Mouse (Mus musculus): ENCODE results near the gene Anks1.

Anks1 gene

DNA sequence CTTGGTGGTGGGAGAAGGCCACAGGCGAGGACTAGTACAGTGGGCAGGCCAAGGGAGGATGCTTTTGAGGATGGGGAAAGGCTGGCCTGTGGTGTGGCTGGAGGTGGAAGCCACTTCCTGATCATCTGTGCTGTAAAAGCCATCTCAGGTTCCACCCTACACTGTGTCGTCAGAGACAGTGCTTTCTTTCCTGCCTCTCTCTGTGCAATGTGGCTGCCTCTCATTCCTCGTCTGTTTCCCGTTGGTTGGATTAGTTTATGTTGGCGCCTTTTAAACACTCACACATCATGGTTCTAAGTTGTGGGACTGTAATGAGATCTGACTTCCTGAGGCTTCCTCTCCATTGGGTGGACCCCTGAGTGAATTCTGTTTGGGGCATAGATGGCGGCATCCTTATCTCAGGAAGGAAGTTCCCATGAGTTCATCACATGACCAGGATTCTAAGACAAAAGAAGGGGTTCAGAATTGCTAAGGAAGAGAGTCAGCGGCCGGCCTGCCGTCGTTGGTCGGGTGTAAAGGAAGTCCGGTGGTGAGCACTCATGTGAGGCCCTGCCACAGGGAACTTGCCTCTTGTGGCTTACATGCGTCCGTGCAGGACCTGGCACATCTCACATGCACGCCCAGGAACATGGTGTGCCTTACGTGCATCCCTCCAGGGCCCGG lies 106.1 kb downstream of the Anks1 start:
- TF ChIP-seq GATA4 (IDR thresholded peaks at IDR 0.05; ENCODE audit: insufficient replicate concordance, low read length) = peak; percentile 89; the same call in 1 of the 2 replicates

- TF ChIP-seq GATA4 (IDR thresholded peaks at IDR 0.05; ENCODE audit: insufficient replicate concordance, low read length) = no peak; the same call in 1 of the 2 replicates
Observed at GRCm38 (mm10) chr17:28016056-28016797, 107.1 kb downstream of the Anks1 start.

- no peak for TF ChIP-seq GATA4 (IDR thresholded peaks at IDR 0.05; ENCODE audit: insufficient replicate concordance, low read length)
Observed at GRCm38 (mm10) chr17:28018344-28018743, 109.2 kb downstream of the Anks1 start.

- no peak for TF ChIP-seq GATA4 (IDR thresholded peaks at IDR 0.05; ENCODE audit: insufficient replicate concordance, low read length)
Observed at GRCm38 (mm10) chr17:28018776-28019175, 109.7 kb downstream of the Anks1 start.

DNA sequence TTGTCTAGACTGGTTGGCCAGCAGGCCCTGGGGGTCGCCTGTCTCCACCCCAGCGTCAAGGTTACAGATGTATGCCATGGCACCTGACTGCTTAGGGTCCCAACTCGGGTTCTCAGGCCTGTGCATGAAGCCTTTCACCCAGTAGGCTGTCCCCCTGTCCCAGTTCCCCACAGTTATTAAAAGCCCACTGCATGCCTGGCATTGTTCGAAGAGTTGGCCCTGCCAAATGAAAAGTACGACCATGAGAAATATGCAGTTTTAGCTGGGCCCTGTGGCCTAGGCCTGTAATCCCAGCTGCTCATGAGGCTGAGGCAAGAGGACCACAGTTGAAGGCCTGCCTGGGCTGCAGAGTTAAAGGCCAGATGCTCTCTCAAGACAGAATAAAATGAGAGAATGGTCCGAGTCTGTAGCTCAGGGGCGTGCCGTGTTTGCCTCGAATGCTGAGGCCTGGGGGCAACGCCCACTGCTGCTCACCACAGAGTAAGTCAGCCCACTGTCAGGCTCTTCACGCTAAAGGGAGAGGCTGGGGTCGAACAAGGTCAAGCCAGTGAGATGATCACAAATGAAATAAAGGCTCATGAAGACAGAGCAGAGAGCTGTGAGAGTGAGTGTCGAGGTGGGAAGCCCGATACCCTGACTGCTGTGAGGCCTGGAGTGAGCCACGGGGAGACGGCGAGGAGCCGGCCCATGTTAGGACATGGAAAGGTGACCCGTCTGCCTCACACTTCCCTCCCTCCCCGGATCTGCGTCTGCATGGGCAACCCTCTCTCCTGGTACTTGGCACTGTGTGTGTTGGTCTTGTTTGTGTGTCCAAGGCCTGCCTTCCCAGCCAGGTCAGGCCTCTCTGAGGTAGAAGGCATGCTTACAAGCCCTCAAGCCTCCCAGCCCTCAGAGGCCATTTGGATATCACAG lies 110.9 kb downstream of the Anks1 start:
- no peak for TF ChIP-seq GATA4 (IDR thresholded peaks at IDR 0.05; ENCODE audit: insufficient replicate concordance, low read length)

DNA sequence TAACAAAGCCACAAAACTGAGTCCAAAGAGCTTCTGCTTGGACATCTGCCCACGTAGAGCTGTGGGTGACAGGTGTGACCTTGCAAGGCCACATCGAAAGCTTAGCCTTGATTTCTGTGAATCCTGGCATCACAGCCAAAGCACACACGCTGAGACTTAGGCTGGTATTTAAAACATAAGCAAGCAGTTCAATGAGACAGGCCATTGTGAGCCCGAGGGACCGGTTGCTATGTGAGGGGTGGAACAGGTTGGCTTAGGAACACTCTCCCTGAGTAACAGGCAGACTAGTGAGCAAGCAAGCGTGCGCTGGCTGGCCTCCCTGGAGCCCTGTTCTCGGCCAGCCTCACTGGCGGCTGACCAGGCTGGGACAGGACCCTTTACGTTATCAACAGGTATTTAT lies 112.8 kb downstream of the Anks1 start:
- no peak for TF ChIP-seq GATA4 (IDR thresholded peaks at IDR 0.05; ENCODE audit: insufficient replicate concordance, low read length)

DNA sequence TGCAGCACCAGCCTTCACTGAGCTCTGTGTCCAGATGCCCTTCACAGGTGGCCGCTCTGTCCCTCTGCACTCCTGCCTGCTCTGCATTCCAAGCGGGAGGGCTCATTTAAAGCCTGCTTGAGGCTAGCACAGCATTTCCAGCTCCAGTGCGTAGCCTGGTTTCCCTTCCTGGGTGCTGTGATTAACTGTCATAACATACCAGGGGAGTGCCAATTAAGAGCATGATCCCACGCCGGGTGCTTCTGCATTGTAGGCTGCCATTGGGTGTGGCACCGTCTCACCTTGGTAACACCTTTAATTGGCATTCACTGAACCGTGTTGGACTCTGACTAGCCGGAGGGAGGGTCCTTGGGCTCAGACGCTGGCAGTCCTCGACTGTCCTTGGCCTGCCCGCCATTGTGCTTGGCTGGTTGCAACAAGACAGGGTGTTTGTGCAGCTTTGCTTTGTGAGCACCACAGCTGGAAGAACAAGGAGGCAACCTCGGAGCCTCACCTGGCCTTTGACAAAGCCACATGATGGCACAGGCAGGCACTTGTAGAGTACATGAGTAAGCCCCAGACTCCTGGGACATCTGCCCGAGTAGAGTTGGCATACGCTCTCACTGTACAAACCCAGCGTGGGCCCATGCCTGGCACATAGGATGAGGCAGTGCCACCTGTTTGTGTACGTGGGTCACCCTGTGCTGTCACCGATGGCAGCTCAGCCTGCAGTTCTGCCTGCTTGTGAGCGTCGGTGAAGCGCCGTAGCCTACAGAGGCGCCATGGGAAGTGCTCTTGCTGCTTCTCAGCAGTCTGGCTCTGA lies 113.9 kb downstream of the Anks1 start:
- no peak for TF ChIP-seq GATA4 (IDR thresholded peaks at IDR 0.05; ENCODE audit: insufficient replicate concordance, low read length)

DNA sequence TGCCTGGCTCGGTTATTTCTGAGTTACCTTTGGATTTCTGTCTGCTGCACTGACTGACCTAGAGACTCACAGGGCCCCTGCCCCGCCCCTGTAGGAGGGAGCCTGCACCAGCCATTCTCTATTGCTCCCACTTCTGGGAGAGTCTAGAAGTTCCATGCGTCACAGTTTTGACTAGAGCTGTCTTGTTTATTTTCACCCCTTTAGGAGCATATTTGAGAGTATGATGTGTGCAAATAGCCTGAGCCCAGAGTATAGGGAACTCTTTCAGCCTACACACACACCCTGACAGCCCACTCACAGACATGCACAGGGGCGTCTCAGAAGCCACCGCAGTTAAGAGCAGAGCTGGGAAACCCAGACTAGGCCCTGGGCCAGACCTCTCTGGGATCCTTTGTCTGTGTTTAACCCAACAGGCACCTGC lies 116.4 kb downstream of the Anks1 start:
- TF ChIP-seq GATA4 (IDR thresholded peaks at IDR 0.05; ENCODE audit: insufficient replicate concordance, low read length) = no peak

GRCm38 (mm10) chr17:28026111-28026872 lies 117.2 kb downstream of the Anks1 start:
- TF ChIP-seq GATA4 (IDR thresholded peaks at IDR 0.05; ENCODE audit: insufficient replicate concordance, low read length) = no peak

DNA sequence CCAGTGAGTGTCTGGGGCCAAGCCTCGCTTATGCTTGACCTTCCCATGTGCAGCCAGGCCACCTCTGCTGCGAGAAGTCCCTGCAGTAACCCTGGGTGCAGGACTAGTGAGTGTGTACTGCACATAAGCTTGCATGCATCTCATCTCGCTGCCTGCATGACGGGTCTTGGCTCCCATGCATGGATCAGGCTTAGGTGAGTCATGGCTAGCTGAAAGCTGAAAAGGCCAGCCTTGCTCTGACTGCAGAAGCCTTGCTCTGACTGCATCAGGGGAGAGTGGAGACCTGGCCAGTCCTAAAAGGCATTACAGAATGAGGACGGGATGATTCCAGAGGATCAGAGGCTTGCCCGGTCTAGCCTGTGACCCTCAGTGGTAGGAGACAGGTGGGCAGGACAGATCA lies 118.1 kb downstream of the Anks1 start:
- no peak for TF ChIP-seq GATA4 (IDR thresholded peaks at IDR 0.05; ENCODE audit: insufficient replicate concordance, low read length)

DNA sequence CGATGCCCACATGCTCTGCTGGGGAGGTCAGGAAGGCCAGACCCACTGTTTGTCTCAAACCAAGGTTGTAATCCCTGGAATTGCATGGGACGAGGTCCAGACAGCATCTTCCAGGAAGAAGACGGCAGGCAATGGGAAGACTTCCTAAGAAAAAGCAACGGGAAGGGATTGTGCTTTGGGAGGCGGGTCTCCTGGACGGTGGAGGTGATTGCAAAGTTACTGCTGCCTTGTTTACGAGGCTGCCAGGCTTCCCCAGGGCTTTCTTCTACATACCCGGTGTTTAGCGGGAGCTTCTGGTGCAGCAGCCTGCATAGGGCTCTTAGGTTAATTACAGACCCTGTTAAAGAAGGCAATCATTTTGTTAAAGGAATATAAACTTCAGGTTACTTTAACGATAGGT lies 119.1 kb downstream of the Anks1 start:
- TF ChIP-seq GATA4 (IDR thresholded peaks at IDR 0.05; ENCODE audit: insufficient replicate concordance, low read length) = no peak

DNA sequence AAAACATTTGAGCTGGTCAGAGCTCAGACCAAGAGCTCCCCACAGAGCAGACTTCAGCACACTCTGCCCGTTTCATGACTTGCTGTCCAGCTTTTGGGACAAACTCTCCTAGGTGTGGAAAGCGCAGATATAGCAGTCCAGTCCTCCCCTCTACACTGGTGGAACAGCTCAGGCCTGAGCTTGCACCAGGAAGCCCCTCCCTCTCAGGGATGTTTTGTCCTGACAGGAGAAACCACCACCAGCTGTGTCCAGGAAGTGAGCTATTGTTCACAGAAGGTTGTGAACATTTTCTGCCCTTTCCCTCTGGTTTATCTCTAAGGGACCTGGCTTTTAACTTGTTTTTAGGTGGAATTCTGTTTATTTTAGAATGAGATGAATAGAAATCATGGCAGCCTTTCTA lies 120.2 kb downstream of the Anks1 start:
- peak; percentile 43; the same call in 1 of the 2 replicates for TF ChIP-seq GATA4 (IDR thresholded peaks at IDR 0.05; ENCODE audit: insufficient replicate concordance, low read length)

DNA sequence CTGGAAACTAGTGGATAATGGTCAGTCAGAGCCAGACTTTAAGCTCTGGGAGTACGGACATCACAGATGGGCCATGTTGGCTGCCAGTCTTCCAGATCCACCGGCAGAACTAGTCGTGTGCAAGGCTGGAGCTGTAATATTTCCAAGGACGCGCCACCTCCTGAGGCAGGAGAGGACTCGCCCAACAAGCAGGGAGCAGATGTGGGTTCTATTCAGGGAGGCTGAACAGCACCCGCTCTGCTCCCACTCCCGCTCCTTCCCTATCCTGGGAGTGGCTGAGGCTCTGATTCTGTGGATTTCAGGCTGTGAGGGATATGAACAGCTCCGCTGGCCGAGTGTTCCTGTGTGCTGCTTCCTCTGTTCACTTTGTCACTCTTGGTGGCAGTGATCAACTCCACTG lies 121.3 kb downstream of the Anks1 start:
- no peak for TF ChIP-seq GATA4 (IDR thresholded peaks at IDR 0.05; ENCODE audit: insufficient replicate concordance, low read length)
